Mouse (Mus musculus): ENCODE measurements around the gene Otop2.

The Otop2 gene

GRCm38 (mm10) chr11:115306863-115307262 lies at the start of gene Otop2:
Otop2 (plus strand) TSS chr11:115307163.
- no peak for DNase-seq (ENCODE audit: low read depth, low spot score)

GRCm38 (mm10) chr11:115257775-115258510 lies 49.0 kb upstream of the Otop2 start:
- no peak for DNase-seq (ENCODE audit: low read depth, low spot score)

GRCm38 (mm10) chr11:115259134-115259533 lies 47.8 kb upstream of the Otop2 start:
- DNase-seq (ENCODE audit: low read depth, low spot score), result no peak

- DNase-seq (ENCODE audit: low read depth, low spot score), result no peak
Observed at GRCm38 (mm10) chr11:115262954-115263353, 44.0 kb upstream of the Otop2 start.

- no peak for DNase-seq (ENCODE audit: low read depth, low spot score)
Observed at GRCm38 (mm10) chr11:115264136-115264861, 42.7 kb upstream of the Otop2 start.

- no peak for DNase-seq (ENCODE audit: low read depth, low spot score)
Observed at GRCm38 (mm10) chr11:115264862-115265668, 41.9 kb upstream of the Otop2 start.

- DNase-seq (ENCODE audit: low read depth, low spot score), result no peak
Observed at GRCm38 (mm10) chr11:115265771-115266399, 41.1 kb upstream of the Otop2 start.

- DNase-seq (ENCODE audit: low read depth, low spot score), result no peak
Observed at GRCm38 (mm10) chr11:115266400-115266778, 40.6 kb upstream of the Otop2 start.

GRCm38 (mm10) chr11:115267061-115267883 lies 39.7 kb upstream of the Otop2 start, which contains the start of gene Grin2c:
Grin2c (minus strand) TSS chr11:115267243.
- no peak for DNase-seq (ENCODE audit: low read depth, low spot score)

- DNase-seq (ENCODE audit: low read depth, low spot score), result no peak
Observed at GRCm38 (mm10) chr11:115267958-115268357, 39.0 kb upstream of the Otop2 start.

- DNase-seq (ENCODE audit: low read depth, low spot score), result no peak
Observed at GRCm38 (mm10) chr11:115269330-115270066, 37.5 kb upstream of the Otop2 start.

GRCm38 (mm10) chr11:115270148-115270861 lies 36.7 kb upstream of the Otop2 start:
- DNase-seq (ENCODE audit: low read depth, low spot score), result peak; percentile 45

- no peak for DNase-seq (ENCODE audit: low read depth, low spot score)
Observed at GRCm38 (mm10) chr11:115271052-115271451, 35.9 kb upstream of the Otop2 start.

GRCm38 (mm10) chr11:115271481-115271880 lies 35.5 kb upstream of the Otop2 start:
- DNase-seq (ENCODE audit: low read depth, low spot score), result no peak

GRCm38 (mm10) chr11:115272894-115273498 lies 34.0 kb upstream of the Otop2 start:
- no peak for DNase-seq (ENCODE audit: low read depth, low spot score)

GRCm38 (mm10) chr11:115273735-115274134 lies 33.2 kb upstream of the Otop2 start:
- DNase-seq (ENCODE audit: low read depth, low spot score), result no peak

GRCm38 (mm10) chr11:115274178-115274577 lies 32.8 kb upstream of the Otop2 start:
- no peak for DNase-seq (ENCODE audit: low read depth, low spot score)

- DNase-seq (ENCODE audit: low read depth, low spot score), result no peak
Observed at GRCm38 (mm10) chr11:115274771-115275170, 32.2 kb upstream of the Otop2 start.

GRCm38 (mm10) chr11:115275509-115275908 lies 31.5 kb upstream of the Otop2 start:
- DNase-seq (ENCODE audit: low read depth, low spot score), result no peak

Measured in brain, embryonic 18.5 days (tissue).